Mouse (Mus musculus) lung, adult 2 months (tissue): ENCODE results near the gene Mt4.

Experiments used
- CTCF ChIP-seq: fragments of 200-500 bp; IDR thresholded peaks from 2 replicates; pipeline ENCODE4 v1.5.1; 2011; ENCODE audit warnings: mild to moderate bottlenecking, low read length, control low read depth; ENCODE audit not compliant: insufficient read depth
- POLR2A ChIP-seq: fragments of 200-500 bp; IDR thresholded peaks from 2 replicates; pipeline ENCODE4 v1.6.1; 2011; ENCODE audit warnings: low read depth, mild to moderate bottlenecking, control low read depth, low read length, borderline replicate concordance; ENCODE audit errors: extremely low read depth

DNA sequence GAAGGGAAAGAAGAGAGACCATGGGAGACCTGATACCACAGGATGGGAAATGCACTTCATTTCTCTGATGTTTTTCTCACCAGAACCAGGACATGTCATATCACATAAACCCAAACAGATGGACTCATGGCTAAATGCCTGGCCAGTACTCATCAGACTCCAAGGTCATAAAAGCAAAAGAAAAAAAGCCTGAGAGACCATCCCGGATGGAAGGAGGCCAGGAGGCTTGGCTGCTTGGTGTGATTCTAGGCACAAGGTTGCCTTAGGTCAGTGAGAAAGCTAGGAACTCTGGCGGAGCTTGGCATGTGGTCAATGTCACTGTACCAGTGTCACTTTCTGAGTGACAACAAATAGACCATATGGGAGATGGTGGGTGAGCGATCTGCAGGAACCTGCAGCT lies 29.1 kb upstream of the Mt4 start:
- no peak for TF ChIP-seq CTCF
- TF ChIP-seq POLR2A, result no peak
